Mouse (Mus musculus): ENCODE data around the gene Kl. TPM values are rescaled to one million over a fixed set of nuclear protein-coding genes. Genes with fewer than 3 reads are reported as not detected.

The Kl gene
- polyA plus RNA-seq (2015; fragmentation: Nextera tagmentation; extraction: Ambion mirVana), result 0.65 and 0.97 TPM in 2 replicates

GRCm38 (mm10) chr5:150952328-150952668 is at the start of gene Kl:
Kl (plus strand) TSS chr5:150952607.
- Histone ChIP-seq H3K4me2 (ENCODE audit: low read length) (peak within 1 kb of the TSS; percentile 78), H3K9ac (ENCODE audit: low read depth, low read length) (peak within 1 kb of the TSS; percentile 66), H3K4me3 (ENCODE audit: low read depth, low read length) (peak within 1 kb of the TSS; percentile 61), H3K27me3 (ENCODE audit: control insufficient read depth, insufficient read depth, low read depth, low read length) (peaks cover 7% of the 10 kb centered on the region), H3K27ac (ENCODE audit: low read length) (no peak within 1 kb of the TSS), H3K9me3 (replicated peaks; ENCODE audit: control insufficient read depth, low read length, poor library complexity, severe bottlenecking) (no peaks in the 10 kb centered on the region), H3K36me3 (ENCODE audit: control insufficient read depth, insufficient read depth, low read length) (no peaks in the 10 kb centered on the region), H3K4me1 (ENCODE audit: control insufficient read depth, insufficient read depth, low read length) (peaks cover 3% of the 10 kb centered on the region; the same call in 1 of the 2 replicates)
- 2% methylated on average over 17 of the region's 22 CpGs for WGBS
- peak; percentile 64 for ATAC-seq

GRCm38 (mm10) chr5:150906053-150907040 is 46.1 kb upstream of the Kl start:
- no peaks in the 10 kb centered on the region for H3K27me3 ChIP-seq (ENCODE audit: control insufficient read depth, insufficient read depth, low read depth, low read length)
- H3K9me3 ChIP-seq (replicated peaks; ENCODE audit: control insufficient read depth, low read length, poor library complexity, severe bottlenecking), result no peaks in the 10 kb centered on the region
- no peak overlapping the region for H3K9ac ChIP-seq (ENCODE audit: low read depth, low read length)
- peak overlapping the region; percentile 42 for H3K4me2 ChIP-seq (ENCODE audit: low read length)
- H3K4me3 ChIP-seq (ENCODE audit: low read depth, low read length), result no peak overlapping the region
- WGBS, result 8% methylated on average over 9 of the region's 9 CpGs
- H3K27ac ChIP-seq (ENCODE audit: low read length), result peak overlapping the region; percentile 94
- peak; percentile 99 for ATAC-seq
- no peaks in the 10 kb centered on the region for H3K36me3 ChIP-seq (ENCODE audit: control insufficient read depth, insufficient read depth, low read length)
- H3K4me1 ChIP-seq (ENCODE audit: control insufficient read depth, insufficient read depth, low read length), result peaks cover 20% of the 10 kb centered on the region

- Histone ChIP-seq H3K4me1 (ENCODE audit: control insufficient read depth, insufficient read depth, low read length) (peaks cover 3% of the 10 kb centered on the region), H3K36me3 (ENCODE audit: control insufficient read depth, insufficient read depth, low read length) (no peaks in the 10 kb centered on the region), H3K9me3 (replicated peaks; ENCODE audit: control insufficient read depth, low read length, poor library complexity, severe bottlenecking) (no peaks in the 10 kb centered on the region), H3K27ac (ENCODE audit: low read length) (no peak overlapping the region), H3K4me3 (ENCODE audit: low read depth, low read length) (no peak overlapping the region), H3K27me3 (ENCODE audit: control insufficient read depth, insufficient read depth, low read depth, low read length) (no peaks in the 10 kb centered on the region), H3K9ac (ENCODE audit: low read depth, low read length) (no peak overlapping the region), H3K4me2 (ENCODE audit: low read length) (no peak overlapping the region)
- ATAC-seq, result no peak
- 55% methylated on average over 2 of the region's 2 CpGs for WGBS
Observed at GRCm38 (mm10) chr5:150912156-150912555, 40.3 kb upstream of the Kl start.

GRCm38 (mm10) chr5:150912656-150913055 is 39.8 kb upstream of the Kl start:
- Histone ChIP-seq H3K9me3 (replicated peaks; ENCODE audit: control insufficient read depth, low read length, poor library complexity, severe bottlenecking) (no peaks in the 10 kb centered on the region), H3K4me3 (ENCODE audit: low read depth, low read length) (no peak overlapping the region), H3K27me3 (ENCODE audit: control insufficient read depth, insufficient read depth, low read depth, low read length) (no peaks in the 10 kb centered on the region), H3K4me1 (ENCODE audit: control insufficient read depth, insufficient read depth, low read length) (no peaks in the 10 kb centered on the region; the same call in 1 of the 2 replicates), H3K27ac (ENCODE audit: low read length) (no peak overlapping the region), H3K36me3 (ENCODE audit: control insufficient read depth, insufficient read depth, low read length) (no peaks in the 10 kb centered on the region), H3K4me2 (ENCODE audit: low read length) (no peak overlapping the region), H3K9ac (ENCODE audit: low read depth, low read length) (no peak overlapping the region)
- WGBS, result 59% methylated on average over 5 of the region's 5 CpGs
- no peak for ATAC-seq

GRCm38 (mm10) chr5:150915080-150916055 is 37.0 kb upstream of the Kl start:
- H3K9ac ChIP-seq (ENCODE audit: low read depth, low read length), result no peak overlapping the region
- no peak overlapping the region for H3K4me2 ChIP-seq (ENCODE audit: low read length)
- no peak overlapping the region for H3K4me3 ChIP-seq (ENCODE audit: low read depth, low read length)
- no peak overlapping the region for H3K27ac ChIP-seq (ENCODE audit: low read length)
- no peak for ATAC-seq
- no peaks in the 10 kb centered on the region for H3K36me3 ChIP-seq (ENCODE audit: control insufficient read depth, insufficient read depth, low read length)
- H3K9me3 ChIP-seq (replicated peaks; ENCODE audit: control insufficient read depth, low read length, poor library complexity, severe bottlenecking), result no peaks in the 10 kb centered on the region
- H3K27me3 ChIP-seq (ENCODE audit: control insufficient read depth, insufficient read depth, low read depth, low read length), result no peaks in the 10 kb centered on the region
- WGBS, result 89% methylated on average over 4 of the region's 4 CpGs
- no peaks in the 10 kb centered on the region for H3K4me1 ChIP-seq (ENCODE audit: control insufficient read depth, insufficient read depth, low read length)

GRCm38 (mm10) chr5:150917131-150917858 is 35.1 kb upstream of the Kl start:
- no peak for ATAC-seq
- no peaks in the 10 kb centered on the region for H3K36me3 ChIP-seq (ENCODE audit: control insufficient read depth, insufficient read depth, low read length)
- 73% methylated on average over 21 of the region's 21 CpGs for WGBS
- H3K4me2 ChIP-seq (ENCODE audit: low read length), result no peak overlapping the region
- no peaks in the 10 kb centered on the region for H3K27me3 ChIP-seq (ENCODE audit: control insufficient read depth, insufficient read depth, low read depth, low read length)
- no peak overlapping the region for H3K27ac ChIP-seq (ENCODE audit: low read length)
- no peaks in the 10 kb centered on the region for H3K4me1 ChIP-seq (ENCODE audit: control insufficient read depth, insufficient read depth, low read length)
- no peak overlapping the region for H3K4me3 ChIP-seq (ENCODE audit: low read depth, low read length)
- no peak overlapping the region for H3K9ac ChIP-seq (ENCODE audit: low read depth, low read length)
- no peaks in the 10 kb centered on the region for H3K9me3 ChIP-seq (replicated peaks; ENCODE audit: control insufficient read depth, low read length, poor library complexity, severe bottlenecking)

- Histone ChIP-seq H3K4me2 (ENCODE audit: low read length) (no peak overlapping the region), H3K4me3 (ENCODE audit: low read depth, low read length) (no peak overlapping the region), H3K36me3 (ENCODE audit: control insufficient read depth, insufficient read depth, low read length) (no peaks in the 10 kb centered on the region), H3K9me3 (replicated peaks; ENCODE audit: control insufficient read depth, low read length, poor library complexity, severe bottlenecking) (no peaks in the 10 kb centered on the region), H3K4me1 (ENCODE audit: control insufficient read depth, insufficient read depth, low read length) (no peaks in the 10 kb centered on the region), H3K27ac (ENCODE audit: low read length) (0 out of 2 replicates have a peak overlapping the region, but pooled peaks have one; percentile 24), H3K27me3 (ENCODE audit: control insufficient read depth, insufficient read depth, low read depth, low read length) (no peaks in the 10 kb centered on the region), H3K9ac (ENCODE audit: low read depth, low read length) (no peak overlapping the region)
- WGBS, result 61% methylated on average over 13 of the region's 13 CpGs
- ATAC-seq, result peak; percentile 57
Observed at GRCm38 (mm10) chr5:150918599-150918998, 33.8 kb upstream of the Kl start.

- WGBS, result 86% methylated on average over 4 of the region's 4 CpGs
- ATAC-seq, result no peak
- H3K4me1 ChIP-seq (ENCODE audit: control insufficient read depth, insufficient read depth, low read length), result no peaks in the 10 kb centered on the region
- H3K4me2 ChIP-seq (ENCODE audit: low read length), result no peak overlapping the region
- H3K9me3 ChIP-seq (replicated peaks; ENCODE audit: control insufficient read depth, low read length, poor library complexity, severe bottlenecking), result no peaks in the 10 kb centered on the region
- H3K36me3 ChIP-seq (ENCODE audit: control insufficient read depth, insufficient read depth, low read length), result no peaks in the 10 kb centered on the region
- no peak overlapping the region for H3K9ac ChIP-seq (ENCODE audit: low read depth, low read length)
- no peak overlapping the region for H3K4me3 ChIP-seq (ENCODE audit: low read depth, low read length)
- H3K27ac ChIP-seq (ENCODE audit: low read length), result no peak overlapping the region
- no peaks in the 10 kb centered on the region for H3K27me3 ChIP-seq (ENCODE audit: control insufficient read depth, insufficient read depth, low read depth, low read length)
Observed at GRCm38 (mm10) chr5:150919269-150919668, 33.1 kb upstream of the Kl start.
